Mouse (Mus musculus) kidney, adult 2 months (tissue): ENCODE measurements around the gene F5. TPM values are rescaled to one million over a fixed set of nuclear protein-coding genes. Genes with fewer than 3 reads are reported as not detected.

Source experiments
- DNase-seq: peaks from one replicate; pipeline ENCODE4 v3.0.0; 2021
- H3K27ac ChIP-seq: fragments of 200-500 bp; 2 replicates; pipeline ENCODE4 v1.5.1; 2012; ENCODE audit warnings: low read depth, low read length, control low read depth, inconsistent platforms; ENCODE audit not compliant: insufficient read depth
- H3K27me3 ChIP-seq: fragments of 200-500 bp; replicated peaks from 2 replicates; pipeline ENCODE4 v1.6.1; 2012; ENCODE audit warnings: mild to moderate bottlenecking, moderate library complexity, low read length, inconsistent platforms; ENCODE audit not compliant: control insufficient read depth, insufficient read depth
- H3K36me3 ChIP-seq: fragments of 200-500 bp; 2 replicates; pipeline ENCODE4 v1.6.1; 2012; ENCODE audit warnings: mild to moderate bottlenecking, moderate library complexity, low read length, inconsistent platforms; ENCODE audit not compliant: control insufficient read depth, insufficient read depth
- H3K4me1 ChIP-seq: fragments of 200-500 bp; 2 replicates; pipeline ENCODE4 v1.6.1; 2011; ENCODE audit warnings: low read length; ENCODE audit not compliant: control insufficient read depth, insufficient read depth
- H3K4me3 ChIP-seq: fragments of 200-500 bp; 2 replicates; pipeline ENCODE4 v1.5.1; 2011; ENCODE audit warnings: mild to moderate bottlenecking, low read depth, low read length, control low read depth; ENCODE audit not compliant: insufficient read depth
- CTCF ChIP-seq: fragments of 200-500 bp; conservative IDR thresholded peaks from 2 replicates; pipeline ENCODE4 v1.5.1; 2011; ENCODE audit warnings: low read depth, mild to moderate bottlenecking, control low read depth, low read length, moderate library complexity, mixed read lengths; ENCODE audit not compliant: insufficient read depth, insufficient read length
- POLR2A ChIP-seq: fragments of 200-500 bp; IDR thresholded peaks from one replicate; pipeline ENCODE4 v1.6.1; 2011; ENCODE audit warnings: low read depth, low read length, control low read depth
- WGBS: fragments of 180-500 bp; shearing (Covaris S2); methylation state at CpG from one replicate; pipeline ENCODE4 v1.1.7; 2018; 5-methylcytosine and 5-hydroxymethylcytosine counted together
- polyA plus RNA-seq: library from polyadenylated mRNA; depleted of rRNA; stranded (reverse); fragments of >200 nt; gene quantifications from 2 replicates; pipeline ENCODE4 v1.2.3, GENCODE M21; 2012

F5 gene
- polyA plus RNA-seq, 1 experiment = 3.9 TPM

- no peaks in the 10 kb centered on the region for H3K36me3 ChIP-seq
- H3K27me3 ChIP-seq = no peaks in the 10 kb centered on the region; the same call in 1 of the 2 replicates
- no peak for TF ChIP-seq POLR2A
- no peak for TF ChIP-seq CTCF
- WGBS = 65% methylated on average over 3 of the region's 3 CpGs
- H3K4me1 ChIP-seq = no peaks in the 10 kb centered on the region
- DNase-seq = no peak
- H3K4me3 ChIP-seq = no peak overlapping the region
- H3K27ac ChIP-seq = no peak overlapping the region
These were observed 31.5 kb upstream of the F5 start for GRCm38 (mm10) chr1:164119892-164120776.

- Histone ChIP-seq H3K36me3 (no peaks in the 10 kb centered on the region), H3K27ac (no peak overlapping the region), H3K27me3 (no peaks in the 10 kb centered on the region; the same call in 1 of the 2 replicates), H3K4me1 (no peaks in the 10 kb centered on the region), H3K4me3 (no peak overlapping the region)
- TF ChIP-seq POLR2A = no peak
- TF ChIP-seq CTCF = no peak
- DNase-seq = no peak
- WGBS = 69% methylated on average over 3 of the region's 3 CpGs
These were observed 30.9 kb upstream of the F5 start for GRCm38 (mm10) chr1:164120777-164121158.

- TF ChIP-seq POLR2A (no peak), CTCF (no peak)
- no peak for DNase-seq
- H3K27me3 ChIP-seq = no peaks in the 10 kb centered on the region; the same call in 1 of the 2 replicates
- WGBS = 72% methylated on average over 3 of the region's 3 CpGs
- H3K4me1 ChIP-seq = no peaks in the 10 kb centered on the region
- no peak overlapping the region for H3K4me3 ChIP-seq
- no peaks in the 10 kb centered on the region for H3K36me3 ChIP-seq
- no peak overlapping the region for H3K27ac ChIP-seq
These were observed 27.8 kb upstream of the F5 start for GRCm38 (mm10) chr1:164123836-164124235.

- H3K4me3 ChIP-seq = no peak overlapping the region
- H3K36me3 ChIP-seq = no peaks in the 10 kb centered on the region
- no peaks in the 10 kb centered on the region for H3K4me1 ChIP-seq
- WGBS = 46% methylated on average over 3 of the region's 3 CpGs
- no peaks in the 10 kb centered on the region for H3K27me3 ChIP-seq
- H3K27ac ChIP-seq = no peak overlapping the region
- no peak for DNase-seq
- no peak for TF ChIP-seq POLR2A
- no peak for TF ChIP-seq CTCF
These were observed 21.6 kb upstream of the F5 start for GRCm38 (mm10) chr1:164130013-164130412.

GRCm38 (mm10) chr1:164132609-164133008 lies 19.0 kb upstream of the F5 start:
- Histone ChIP-seq H3K36me3 (no peaks in the 10 kb centered on the region), H3K27me3 (no peaks in the 10 kb centered on the region), H3K4me1 (no peaks in the 10 kb centered on the region), H3K27ac (no peak overlapping the region), H3K4me3 (no peak overlapping the region)
- TF ChIP-seq POLR2A = no peak
- 78% methylated on average over 1 of the region's 1 CpGs for WGBS
- DNase-seq = no peak

- Histone ChIP-seq H3K4me3 (no peak overlapping the region), H3K27me3 (no peaks in the 10 kb centered on the region), H3K27ac (no peak overlapping the region), H3K4me1 (no peaks in the 10 kb centered on the region), H3K36me3 (no peaks in the 10 kb centered on the region)
- WGBS = 70% methylated on average over 6 of the region's 6 CpGs
- TF ChIP-seq POLR2A = no peak
- DNase-seq = no peak
These were observed 17.5 kb upstream of the F5 start for GRCm38 (mm10) chr1:164134101-164134500.

GRCm38 (mm10) chr1:164135360-164135759 lies 16.3 kb upstream of the F5 start:
- 39% methylated on average over 5 of the region's 5 CpGs for WGBS
- no peak for TF ChIP-seq CTCF
- TF ChIP-seq POLR2A = no peak
- Histone ChIP-seq H3K4me3 (no peak overlapping the region), H3K27me3 (no peaks in the 10 kb centered on the region), H3K4me1 (no peaks in the 10 kb centered on the region), H3K36me3 (no peaks in the 10 kb centered on the region), H3K27ac (no peak overlapping the region)
- peak; percentile 10 for DNase-seq
